Mouse (Mus musculus): ENCODE measurements around the gene Prr7. TPM values are rescaled to one million over a fixed set of nuclear protein-coding genes. Genes with fewer than 3 reads are reported as not detected.
A peak's percentile ranks its signal among the peaks of the same experiment; 100 is the strongest.

Gene Prr7
- polyA plus RNA-seq, 1 experiment from 2014 or later: 0.29 TPM

GRCm38 (mm10) chr13:55486916-55487577 is 23.0 kb downstream of the Prr7 start:
- Histone ChIP-seq H3K4me3 (ENCODE audit: low read depth, low read length) (peak overlapping the region; percentile 76), H3K27me3 (replicated peaks; ENCODE audit: control insufficient read depth, insufficient read depth, low read length) (peaks cover 69% of the 10 kb centered on the region), H3K36me3 (ENCODE audit: control insufficient read depth, insufficient read depth, low read length) (no peaks in the 10 kb centered on the region; the same call in 1 of the 2 replicates), H3K4me1 (replicated peaks; ENCODE audit: control insufficient read depth, insufficient read depth, low read length) (peaks cover 32% of the 10 kb centered on the region), H3K4me2 (peak overlapping the region; percentile 77), H3K9me3 (ENCODE audit: control insufficient read depth, low read length) (no peaks in the 10 kb centered on the region), H3K9ac (ENCODE audit: low read depth, low read length) (peak overlapping the region; percentile 82), H3K27ac (ENCODE audit: low read depth, low read length) (peak overlapping the region; percentile 72)
- under 1% methylated on average over 29 of the region's 29 CpGs for WGBS
- DNase-seq (ENCODE audit: low spot score): peak; percentile 64
- ATAC-seq (replicated peaks; ENCODE audit: low FRiP score): no peak

- H3K36me3 ChIP-seq (ENCODE audit: control insufficient read depth, insufficient read depth, low read length): no peaks in the 10 kb centered on the region
- peaks cover 71% of the 10 kb centered on the region for H3K27me3 ChIP-seq (replicated peaks; ENCODE audit: control insufficient read depth, insufficient read depth, low read length)
- peak within 1 kb of the TSS; percentile 72 for H3K27ac ChIP-seq (ENCODE audit: low read depth, low read length)
- peak within 1 kb of the TSS; percentile 77 for H3K4me2 ChIP-seq
- 1% methylated on average over 57 of the region's 83 CpGs for WGBS
- peaks cover 32% of the 10 kb centered on the region for H3K4me1 ChIP-seq (replicated peaks; ENCODE audit: control insufficient read depth, insufficient read depth, low read length)
- peak; percentile 72 for DNase-seq (ENCODE audit: low spot score)
- peak; percentile 66 for ATAC-seq (replicated peaks; ENCODE audit: low FRiP score)
- peak within 1 kb of the TSS; percentile 76 for H3K4me3 ChIP-seq (ENCODE audit: low read depth, low read length)
- H3K9ac ChIP-seq (ENCODE audit: low read depth, low read length): peak within 1 kb of the TSS; percentile 82
- no peaks in the 10 kb centered on the region for H3K9me3 ChIP-seq (ENCODE audit: control insufficient read depth, low read length)
Observed at GRCm38 (mm10) chr13:55487578-55488498, 23.8 kb downstream of the Prr7 start, which contains the start of gene Dbn1. Dbn1 (minus strand) TSS chr13:55488111.

- H3K36me3 ChIP-seq (ENCODE audit: control insufficient read depth, insufficient read depth, low read length): peaks cover 12% of the 10 kb centered on the region; the same call in 1 of the 2 replicates
- ATAC-seq (replicated peaks; ENCODE audit: low FRiP score) (no peak), DNase-seq (ENCODE audit: low spot score) (no peak)
- WGBS: 18% methylated on average over 2 of the region's 2 CpGs
- H3K4me2 ChIP-seq: no peak overlapping the region
- H3K4me1 ChIP-seq (replicated peaks; ENCODE audit: control insufficient read depth, insufficient read depth, low read length): 0 out of 2 replicates have a peak, but pooled peaks cover 2% of the 10 kb centered on the region
- H3K4me3 ChIP-seq (ENCODE audit: low read depth, low read length): no peak overlapping the region
- no peak overlapping the region for H3K27ac ChIP-seq (ENCODE audit: low read depth, low read length)
- no peaks in the 10 kb centered on the region for H3K9me3 ChIP-seq (ENCODE audit: control insufficient read depth, low read length)
- no peak overlapping the region for H3K9ac ChIP-seq (ENCODE audit: low read depth, low read length)
- H3K27me3 ChIP-seq (replicated peaks; ENCODE audit: control insufficient read depth, insufficient read depth, low read length): peaks cover 20% of the 10 kb centered on the region
Observed at GRCm38 (mm10) chr13:55494257-55494656, 30.2 kb downstream of the Prr7 start.

GRCm38 (mm10) chr13:55494883-55495621 is 31.0 kb downstream of the Prr7 start:
- H3K4me1 ChIP-seq (replicated peaks; ENCODE audit: control insufficient read depth, insufficient read depth, low read length): 0 out of 2 replicates have a peak, but pooled peaks cover 2% of the 10 kb centered on the region
- no peak overlapping the region for H3K4me3 ChIP-seq (ENCODE audit: low read depth, low read length)
- no peak overlapping the region for H3K4me2 ChIP-seq
- peaks cover 12% of the 10 kb centered on the region; the same call in 1 of the 2 replicates for H3K36me3 ChIP-seq (ENCODE audit: control insufficient read depth, insufficient read depth, low read length)
- H3K9me3 ChIP-seq (ENCODE audit: control insufficient read depth, low read length): no peaks in the 10 kb centered on the region
- H3K9ac ChIP-seq (ENCODE audit: low read depth, low read length): no peak overlapping the region
- WGBS: 15% methylated on average over 18 of the region's 18 CpGs
- H3K27ac ChIP-seq (ENCODE audit: low read depth, low read length): no peak overlapping the region
- no peak for DNase-seq (ENCODE audit: low spot score)
- H3K27me3 ChIP-seq (replicated peaks; ENCODE audit: control insufficient read depth, insufficient read depth, low read length): peaks cover 14% of the 10 kb centered on the region; the same call in 1 of the 2 replicates
- no peak for ATAC-seq (replicated peaks; ENCODE audit: low FRiP score)

GRCm38 (mm10) chr13:55495702-55496101 is 31.6 kb downstream of the Prr7 start:
- H3K27me3 ChIP-seq (replicated peaks; ENCODE audit: control insufficient read depth, insufficient read depth, low read length): peaks cover 14% of the 10 kb centered on the region; the same call in 1 of the 2 replicates
- H3K4me1 ChIP-seq (replicated peaks; ENCODE audit: control insufficient read depth, insufficient read depth, low read length): 0 out of 2 replicates have a peak, but pooled peaks cover 2% of the 10 kb centered on the region
- DNase-seq (ENCODE audit: low spot score) (no peak), ATAC-seq (replicated peaks; ENCODE audit: low FRiP score) (no peak)
- H3K9ac ChIP-seq (ENCODE audit: low read depth, low read length): no peak overlapping the region
- H3K27ac ChIP-seq (ENCODE audit: low read depth, low read length): no peak overlapping the region
- H3K4me2 ChIP-seq: no peak overlapping the region
- no peaks in the 10 kb centered on the region for H3K9me3 ChIP-seq (ENCODE audit: control insufficient read depth, low read length)
- 62% methylated on average over 4 of the region's 4 CpGs for WGBS
- no peak overlapping the region for H3K4me3 ChIP-seq (ENCODE audit: low read depth, low read length)
- peaks cover 12% of the 10 kb centered on the region; the same call in 1 of the 2 replicates for H3K36me3 ChIP-seq (ENCODE audit: control insufficient read depth, insufficient read depth, low read length)

GRCm38 (mm10) chr13:55496661-55497060 is 32.6 kb downstream of the Prr7 start:
- Histone ChIP-seq H3K4me1 (replicated peaks; ENCODE audit: control insufficient read depth, insufficient read depth, low read length) (0 out of 2 replicates have a peak, but pooled peaks cover 2% of the 10 kb centered on the region), H3K27ac (ENCODE audit: low read depth, low read length) (no peak overlapping the region), H3K4me2 (no peak overlapping the region), H3K36me3 (ENCODE audit: control insufficient read depth, insufficient read depth, low read length) (peaks cover 12% of the 10 kb centered on the region; the same call in 1 of the 2 replicates), H3K27me3 (replicated peaks; ENCODE audit: control insufficient read depth, insufficient read depth, low read length) (0 out of 2 replicates have a peak, but pooled peaks cover 10% of the 10 kb centered on the region), H3K9me3 (ENCODE audit: control insufficient read depth, low read length) (no peaks in the 10 kb centered on the region), H3K9ac (ENCODE audit: low read depth, low read length) (no peak overlapping the region), H3K4me3 (ENCODE audit: low read depth, low read length) (no peak overlapping the region)
- DNase-seq (ENCODE audit: low spot score) (no peak), ATAC-seq (replicated peaks; ENCODE audit: low FRiP score) (no peak)
- WGBS: 86% methylated on average over 6 of the region's 6 CpGs

GRCm38 (mm10) chr13:55498906-55499305 is 34.8 kb downstream of the Prr7 start:
- 70% methylated on average over 11 of the region's 11 CpGs for WGBS
- DNase-seq (ENCODE audit: low spot score) (no peak), ATAC-seq (replicated peaks; ENCODE audit: low FRiP score) (no peak)
- Histone ChIP-seq H3K9ac (ENCODE audit: low read depth, low read length) (no peak overlapping the region), H3K36me3 (ENCODE audit: control insufficient read depth, insufficient read depth, low read length) (peaks cover 16% of the 10 kb centered on the region), H3K4me1 (replicated peaks; ENCODE audit: control insufficient read depth, insufficient read depth, low read length) (0 out of 2 replicates have a peak, but pooled peaks cover 2% of the 10 kb centered on the region), H3K27ac (ENCODE audit: low read depth, low read length) (no peak overlapping the region), H3K9me3 (ENCODE audit: control insufficient read depth, low read length) (no peaks in the 10 kb centered on the region), H3K4me2 (no peak overlapping the region), H3K27me3 (replicated peaks; ENCODE audit: control insufficient read depth, insufficient read depth, low read length) (0 out of 2 replicates have a peak, but pooled peaks cover 7% of the 10 kb centered on the region), H3K4me3 (ENCODE audit: low read depth, low read length) (no peak overlapping the region)

GRCm38 (mm10) chr13:55500575-55500974 is 36.5 kb downstream of the Prr7 start:
- no peak overlapping the region for H3K9ac ChIP-seq (ENCODE audit: low read depth, low read length)
- no peak overlapping the region for H3K27ac ChIP-seq (ENCODE audit: low read depth, low read length)
- no peaks in the 10 kb centered on the region for H3K4me1 ChIP-seq (replicated peaks; ENCODE audit: control insufficient read depth, insufficient read depth, low read length)
- H3K9me3 ChIP-seq (ENCODE audit: control insufficient read depth, low read length): no peaks in the 10 kb centered on the region
- ATAC-seq (replicated peaks; ENCODE audit: low FRiP score) (no peak), DNase-seq (ENCODE audit: low spot score) (no peak)
- H3K4me2 ChIP-seq: no peak overlapping the region
- 0 out of 2 replicates have a peak, but pooled peaks cover 3% of the 10 kb centered on the region for H3K27me3 ChIP-seq (replicated peaks; ENCODE audit: control insufficient read depth, insufficient read depth, low read length)
- 71% methylated on average over 10 of the region's 10 CpGs for WGBS
- peaks cover 19% of the 10 kb centered on the region for H3K36me3 ChIP-seq (ENCODE audit: control insufficient read depth, insufficient read depth, low read length)
- no peak overlapping the region for H3K4me3 ChIP-seq (ENCODE audit: low read depth, low read length)
